Mouse (Mus musculus): ENCODE results near the gene Esrrg.

The Esrrg gene

DNA sequence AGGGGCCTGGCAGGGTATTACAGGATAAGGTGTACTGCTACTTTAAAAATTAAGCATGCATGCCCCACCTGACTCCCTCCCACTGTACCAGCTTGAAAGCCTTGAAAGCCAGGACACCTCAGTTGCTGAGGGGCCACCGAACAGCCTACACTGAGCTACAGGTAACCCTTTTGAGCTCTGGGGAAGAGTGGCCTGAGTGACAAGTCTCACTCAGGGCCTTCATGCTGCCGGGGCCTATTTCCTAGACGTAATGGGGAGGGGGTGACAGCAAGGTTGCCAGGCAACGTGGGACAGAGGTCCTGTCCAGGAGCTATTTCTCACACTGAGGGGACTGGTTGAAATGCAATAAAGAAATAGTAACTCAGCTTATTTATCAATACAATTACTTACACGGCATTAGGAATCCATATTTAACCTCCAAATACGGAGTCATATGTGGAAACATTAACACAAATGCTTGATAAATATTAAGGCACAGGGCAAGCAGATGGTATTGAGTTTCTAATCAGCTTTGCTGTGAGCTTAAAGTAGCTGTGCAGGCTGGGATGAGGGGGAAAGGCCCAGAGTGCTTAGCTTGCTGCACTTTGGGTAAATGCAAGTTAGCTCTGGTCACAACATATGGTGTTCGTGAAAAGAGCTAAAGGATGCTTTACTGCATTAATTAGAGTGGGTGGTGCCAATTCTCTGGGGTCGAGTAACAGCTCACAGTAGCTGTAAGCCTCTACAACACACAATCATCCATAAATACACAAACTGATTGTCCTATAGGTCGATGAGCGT is 653.5 kb downstream of the Esrrg start, which contains the start of gene Ush2a:
TSS of gene Ush2a (plus strand) at position 121 of the 780 bp plus-strand sequence.
- DNase-seq (ENCODE audit: low spot score): no peak

All from layer of hippocampus, adult 9-10 months (tissue).